Mouse (Mus musculus) Patski (cell line): ENCODE results near the gene Klhl25. TPM values are rescaled to one million over a fixed set of nuclear protein-coding genes. Genes with fewer than 3 reads are reported as not detected.
"Not testable (repeated sequence)": the region's sequence is repeated elsewhere in the genome, so short reads cannot be mapped to it uniquely, and the experiment has no call there.

ENCODE experiments used
- ATAC-seq: fragments of 100-300 bp; one replicate; pipeline ENCODE4 v1.8.0; 2021
- CTCF ChIA-PET: fragments of 350-600 bp; sonication (Branson Sonifier 250); formaldehyde crosslinking; loops from one replicate; lab custom pipeline; 2022; ENCODE audit warnings: inconsistent platforms; lab: Charles Lee
- POLR2A ChIA-PET: fragments of 350-600 bp; sonication (Branson Sonifier 250); formaldehyde crosslinking; loops from one replicate; lab custom pipeline; 2022; ENCODE audit warnings: antibody characterized with exemption, inconsistent platforms; lab: Charles Lee
- DNase-seq: peaks from one replicate; pipeline ENCODE4 v3.0.0-alpha.2; 2011; ENCODE audit warnings: low read depth, low spot score
- H3K27me3 ChIP-seq: fragments of 371-371 bp; one replicate; pipeline ENCODE4 v1.5.1; 2021
- CTCF ChIP-seq: fragments of 100-300 bp; IDR thresholded peaks from one replicate; pipeline ENCODE4 v1.5.1; 2021
- in situ Hi-C: fragments of 300-500 bp; cut with MboI; formaldehyde crosslinking; loops from 3 replicates; pipeline ENCODE4 v1.11.1; 2018; ENCODE audit warnings: low pct_unique_long_range_greater_than_20kb, mixed read lengths
- polyA plus RNA-seq: library from polyadenylated mRNA; unstranded; gene quantifications from one replicate; pipeline ENCODE4 v1.2.3, GENCODE M21; 2021

Gene Klhl25
- polyA plus RNA-seq, 1 experiment from 2014 or later: 10.1 TPM

- TF ChIP-seq CTCF: no peak
- ATAC-seq (no peak), DNase-seq (no peak)
- no peaks in the 10 kb centered on the region for H3K27me3 ChIP-seq
- in situ Hi-C loops: loop anchor here (10.0 to 25.0 kb wide), 2 partner anchors 226 to 483 kb away; no protein-coding TSS in a partner anchor
- ChIA-PET POLR2A (no interaction called here), CTCF (no interaction called here)
Measured at GRCm38 (mm10) chr7:75870551-75870950, 22.4 kb downstream of the Klhl25 start.

- no peaks in the 10 kb centered on the region for H3K27me3 ChIP-seq
- DNase-seq: no peak
- POLR2A ChIA-PET: no interaction called here
- in situ Hi-C loops: loop anchor here (10.0 to 25.0 kb wide), 2 partner anchors 227 to 485 kb away; no protein-coding TSS in a partner anchor
- no peak for ATAC-seq
- TF ChIP-seq CTCF: no peak
- CTCF ChIA-PET: interaction anchor here (1.4 to 2.5 kb wide), 3 partner anchors 19 to 45 kb away, joined by 4 to 10 read pairs (median 6); no protein-coding TSS in a partner anchor
Measured at GRCm38 (mm10) chr7:75872255-75872654, 24.1 kb downstream of the Klhl25 start.

GRCm38 (mm10) chr7:75872697-75873096 is 24.6 kb downstream of the Klhl25 start:
- no peak for TF ChIP-seq CTCF
- DNase-seq: no peak
- CTCF ChIA-PET: interaction anchor here (1.4 to 2.5 kb wide), 3 partner anchors 19 to 45 kb away, joined by 4 to 10 read pairs (median 6); no protein-coding TSS in a partner anchor
- no peaks in the 10 kb centered on the region for H3K27me3 ChIP-seq
- POLR2A ChIA-PET: no interaction called here
- no peak for ATAC-seq
- in situ Hi-C loops: loop anchor here (10.0 to 25.0 kb wide), 2 partner anchors 228 to 485 kb away; no protein-coding TSS in a partner anchor

GRCm38 (mm10) chr7:75873216-75873615 is 25.1 kb downstream of the Klhl25 start:
- ChIA-PET CTCF (interaction anchor here (1.4 to 2.5 kb wide), 3 partner anchors 20 to 46 kb away, joined by 4 to 10 read pairs (median 6); no protein-coding TSS in a partner anchor), POLR2A (no interaction called here)
- ATAC-seq: peak; percentile 6
- no peaks in the 10 kb centered on the region for H3K27me3 ChIP-seq
- no peak for DNase-seq
- no peak for TF ChIP-seq CTCF
- in situ Hi-C loops: loop anchor here (10.0 to 25.0 kb wide), 2 partner anchors 228 to 486 kb away; no protein-coding TSS in a partner anchor

- DNase-seq (no peak), ATAC-seq (no peak)
- POLR2A ChIA-PET: no interaction called here
- TF ChIP-seq CTCF: no peak
- in situ Hi-C loops: loop anchor here (10.0 to 25.0 kb wide), 2 partner anchors 229 to 486 kb away; no protein-coding TSS in a partner anchor
- CTCF ChIA-PET: interaction anchor here (2.2 to 2.5 kb wide), 2 partner anchors 20 to 46 kb away, joined by 6 to 10 read pairs; no protein-coding TSS in a partner anchor
- no peaks in the 10 kb centered on the region for H3K27me3 ChIP-seq
Measured at GRCm38 (mm10) chr7:75873746-75874145, 25.6 kb downstream of the Klhl25 start.

- CTCF ChIA-PET, POLR2A ChIA-PET, DNase-seq, ATAC-seq, H3K27me3 ChIP-seq: not testable (repeated sequence)
- in situ Hi-C loops: loop anchor here (5.0 to 10.0 kb wide), 3 partner anchors 52 to 235 kb away; no protein-coding TSS in a partner anchor
Measured at GRCm38 (mm10) chr7:75879436-75879835, 31.3 kb downstream of the Klhl25 start.

GRCm38 (mm10) chr7:75880236-75880635 is 32.1 kb downstream of the Klhl25 start:
- CTCF ChIA-PET: interaction anchor here (0.6 to 2.8 kb wide), 12 partner anchors 33 to 511 kb away, joined by 3 to 25 read pairs (median 3); partner anchors contain the start of gene Klhl25
- ATAC-seq: no peak
- in situ Hi-C loops: no loop called here

GRCm38 (mm10) chr7:75880650-75881049 is 32.5 kb downstream of the Klhl25 start:
- ChIA-PET CTCF (interaction anchor here (0.6 to 2.8 kb wide), 15 partner anchors 13 to 512 kb away, joined by 3 to 25 read pairs (median 3); partner anchors contain the start of gene Klhl25), POLR2A (interaction anchor here (1.2 kb wide), 1 partner anchor 59 kb away, joined by 3 read pairs; no protein-coding TSS in a partner anchor)
- peaks cover 6% of the 10 kb centered on the region for H3K27me3 ChIP-seq
- DNase-seq (peak; percentile 17), ATAC-seq (peak; percentile 95)
- peak; percentile 70 for TF ChIP-seq CTCF
- in situ Hi-C loops: no loop called here

More at GRCm38 (mm10) chr7:75880236-75880635, 32.1 kb downstream of the Klhl25 start:
- no peak for TF ChIP-seq CTCF
- DNase-seq: no peak
- POLR2A ChIA-PET: no interaction called here
- peaks cover 6% of the 10 kb centered on the region for H3K27me3 ChIP-seq

GRCm38 (mm10) chr7:75881376-75881775 is 33.3 kb downstream of the Klhl25 start:
- CTCF ChIA-PET: interaction anchor here (0.7 to 2.8 kb wide), 12 partner anchors 12 to 511 kb away, joined by 3 to 25 read pairs (median 3); partner anchors contain the start of gene Klhl25
- in situ Hi-C loops: no loop called here
- POLR2A ChIA-PET: interaction anchor here (1.2 kb wide), 1 partner anchor 60 kb away, joined by 3 read pairs; no protein-coding TSS in a partner anchor
- peak; percentile 76 for ATAC-seq
- peaks cover 6% of the 10 kb centered on the region for H3K27me3 ChIP-seq
- peak; percentile 38 for DNase-seq
- no peak for TF ChIP-seq CTCF

- POLR2A ChIA-PET: interaction anchor here (1.2 kb wide), 1 partner anchor 60 kb away, joined by 3 read pairs; no protein-coding TSS in a partner anchor
- DNase-seq: no peak
- peak; percentile 12 for ATAC-seq
- CTCF ChIA-PET: interaction anchor here (1.1 to 2.8 kb wide), 5 partner anchors 12 to 140 kb away, joined by 3 to 25 read pairs (median 5); no protein-coding TSS in a partner anchor
- TF ChIP-seq CTCF: no peak
- in situ Hi-C loops: no loop called here
- peaks cover 6% of the 10 kb centered on the region for H3K27me3 ChIP-seq
Measured at GRCm38 (mm10) chr7:75881791-75882190, 33.7 kb downstream of the Klhl25 start.
